Mouse (Mus musculus) testis, adult 2 months (tissue): ENCODE results near the gene Erp27.

Experiments used
- CTCF ChIP-seq: fragments of 200-500 bp; IDR thresholded peaks from 2 replicates; pipeline ENCODE4 v1.5.1; 2012; ENCODE audit warnings: low read depth, mild to moderate bottlenecking, inconsistent platforms, low read length, moderate library complexity; ENCODE audit not compliant: control insufficient read depth, insufficient read depth, insufficient replicate concordance
- POLR2A ChIP-seq: fragments of 200-500 bp; IDR thresholded peaks from 2 replicates; pipeline ENCODE4 v1.6.1; 2012; ENCODE audit warnings: low read depth, mild to moderate bottlenecking, inconsistent platforms, low read length, moderate library complexity; ENCODE audit not compliant: control insufficient read depth

DNA sequence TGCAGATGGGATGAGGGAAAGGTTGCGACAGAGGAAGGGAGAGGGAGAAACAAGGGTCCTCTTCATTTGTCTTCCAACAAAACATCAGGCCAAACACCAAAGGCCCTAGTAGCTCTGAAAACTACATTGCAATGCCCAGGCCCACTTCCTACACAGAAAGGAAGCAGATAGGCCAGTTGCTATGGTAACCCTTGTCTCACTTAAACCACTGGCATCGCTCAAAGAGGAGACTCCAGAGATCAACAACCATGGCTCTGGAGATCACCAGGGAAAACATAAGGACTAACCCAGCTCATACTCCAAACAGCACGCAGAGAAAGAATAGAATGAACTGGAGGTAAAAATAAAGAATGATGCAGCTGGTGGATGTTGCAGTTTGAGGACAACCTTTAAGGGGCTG is 13.3 kb upstream of the Erp27 start:
- TF ChIP-seq CTCF (no peak), POLR2A (no peak)
